Mouse (Mus musculus): ENCODE data around the gene Pnma1.

DNA sequence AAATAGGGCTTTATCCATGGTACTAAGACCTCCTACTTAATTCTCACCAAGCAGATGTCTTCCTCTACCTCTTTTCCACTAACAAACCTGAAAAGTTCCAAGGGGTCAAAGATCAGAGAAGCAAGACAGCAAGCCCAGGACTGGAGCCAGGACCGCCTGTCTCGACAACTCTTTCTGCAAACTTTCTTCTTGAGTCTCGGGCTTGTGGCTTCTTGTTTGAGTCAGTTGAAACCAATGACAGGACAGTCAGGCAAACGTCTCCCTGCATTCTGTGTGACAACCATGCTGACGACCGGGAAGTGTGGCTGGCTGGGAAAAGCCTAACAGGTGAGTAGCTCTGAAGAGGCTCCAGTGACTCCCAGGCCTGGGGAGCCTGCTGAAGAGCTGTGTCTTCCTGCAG, 37.3 kb upstream of the Pnma1 start:
- TF ChIP-seq CTCF (IDR thresholded peaks at IDR 0.05; ENCODE audit: extremely low read depth, insufficient read depth, insufficient read length, insufficient replicate concordance) (no peak), POLR2A (IDR thresholded peaks at IDR 0.05; ENCODE audit: low read depth, low read length) (no peak)
